Mouse (Mus musculus) lung, adult 2 months (tissue): Measurements from ENCODE around the gene Cecr2.

ENCODE experiments used
- CTCF ChIP-seq: fragments of 200-500 bp; IDR thresholded peaks from 2 replicates; pipeline ENCODE4 v1.5.1; 2011; ENCODE audit warnings: mild to moderate bottlenecking, low read length, control low read depth; ENCODE audit not compliant: insufficient read depth
- POLR2A ChIP-seq: fragments of 200-500 bp; IDR thresholded peaks from 2 replicates; pipeline ENCODE4 v1.6.1; 2011; ENCODE audit warnings: low read depth, mild to moderate bottlenecking, control low read depth, low read length, borderline replicate concordance; ENCODE audit errors: extremely low read depth

DNA sequence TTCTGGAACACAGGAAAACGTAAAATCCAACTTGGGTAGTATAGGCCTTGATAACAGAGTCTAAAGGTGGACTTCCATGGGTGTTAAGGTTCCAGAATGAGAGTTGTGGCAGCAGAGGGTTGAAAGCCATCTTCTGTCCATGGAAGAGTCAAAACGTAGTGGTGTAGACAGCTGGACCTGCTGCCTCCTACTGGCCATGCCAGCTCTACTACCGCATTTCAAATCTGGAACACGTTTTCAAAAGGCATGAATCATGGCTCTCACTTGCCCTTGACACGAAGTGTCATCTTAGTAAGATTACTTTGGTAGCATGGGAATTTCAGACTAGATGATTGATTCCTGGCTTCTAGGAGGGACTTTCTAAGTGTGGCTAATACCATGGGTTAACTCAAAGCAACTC is 8.0 kb downstream of the Cecr2 start:
- TF ChIP-seq CTCF (peak; percentile 69), POLR2A (no peak)
